Mouse (Mus musculus) limb, embryonic 11.5 days (tissue): ENCODE results near the gene Ulbp1. TPM values are rescaled to one million over a fixed set of nuclear protein-coding genes. Genes with fewer than 3 reads are reported as not detected.

Source experiments
- ATAC-seq: fragments of 200-750 bp; cut with Nextera tagmentation; 2 replicates; pipeline ENCODE4 v1.8.0; 2017; ENCODE audit warnings: low read depth; ENCODE audit not compliant: insufficient number of reproducible peaks, low FRiP score, low TSS enrichment
- DNase-seq: peaks from one replicate; pipeline ENCODE4 v3.0.0-alpha.2; 2015; ENCODE audit warnings: low spot score
- H3K27ac ChIP-seq: fragments of 300-500 bp; sonication (generic); replicated peaks from 2 replicates; pipeline ENCODE4 v1.5.1; 2014; ENCODE audit warnings: low read depth, mild to moderate bottlenecking, low read length
- H3K27me3 ChIP-seq: fragments of 300-500 bp; sonication (generic); 2 replicates; pipeline ENCODE4 v1.6.1; 2014; ENCODE audit warnings: mild to moderate bottlenecking, low read length, mixed read lengths; ENCODE audit not compliant: control insufficient read depth, insufficient read depth
- H3K36me3 ChIP-seq: fragments of 300-500 bp; sonication (generic); 2 replicates; pipeline ENCODE4 v1.6.1; 2014; ENCODE audit warnings: mild to moderate bottlenecking, low read length, moderate library complexity, mixed read lengths; ENCODE audit not compliant: control insufficient read depth, insufficient read depth
- H3K4me1 ChIP-seq: fragments of 300-500 bp; sonication (generic); 2 replicates; pipeline ENCODE4 v1.6.1; 2014; ENCODE audit warnings: low read length, mixed read lengths; ENCODE audit not compliant: control insufficient read depth, insufficient read depth
- H3K4me2 ChIP-seq: fragments of 300-500 bp; sonication (generic); 2 replicates; pipeline ENCODE4 v1.6.1; 2014; ENCODE audit warnings: low read depth, mild to moderate bottlenecking, moderate library complexity; ENCODE audit not compliant: severe bottlenecking
- H3K4me3 ChIP-seq: fragments of 300-500 bp; sonication (generic); 2 replicates; pipeline ENCODE4 v1.5.1; 2014; ENCODE audit warnings: low read depth, low read length
- H3K9ac ChIP-seq: fragments of 300-500 bp; sonication (generic); 2 replicates; pipeline ENCODE4 v1.6.1; 2014; ENCODE audit warnings: mild to moderate bottlenecking, low read length
- H3K9me3 ChIP-seq: fragments of 300-500 bp; sonication (generic); 2 replicates; pipeline ENCODE4 v1.6.1; 2016; ENCODE audit warnings: low read length; ENCODE audit not compliant: control insufficient read depth
- WGBS: fragments of 180-500 bp; shearing (Covaris S2); extraction: QIAGEN DNeasy Blood & Tissue Kit; methylation state at CpG from one replicate; pipeline ENCODE4 v1.1.7; 2014; 5-methylcytosine and 5-hydroxymethylcytosine counted together
- polyA plus RNA-seq: library from polyadenylated mRNA; unstranded; fragments of >200 nt; fragmentation: Nextera tagmentation; extraction: Ambion mirVana; gene quantifications from 2 replicates; pipeline ENCODE4 v1.2.1, GENCODE M21; 2014

The Ulbp1 gene
- polyA plus RNA-seq, 1 experiment from 2014 or later = 0.75 TPM

GRCm38 (mm10) chr10:7462006-7462405, 11.4 kb downstream of the Ulbp1 start:
- Histone ChIP-seq H3K4me1 (no peaks in the 10 kb centered on the region), H3K9me3 (peaks cover 6% of the 10 kb centered on the region; the same call in 1 of the 2 replicates), H3K27me3 (no peaks in the 10 kb centered on the region), H3K9ac (no peak overlapping the region), H3K36me3 (no peaks in the 10 kb centered on the region), H3K27ac (no peak overlapping the region), H3K4me2 (no peak overlapping the region), H3K4me3 (no peak overlapping the region)
- no peak for ATAC-seq
- no peak for DNase-seq
- 53% methylated on average over 3 of the region's 3 CpGs for WGBS

- no peaks in the 10 kb centered on the region for H3K36me3 ChIP-seq
- no peaks in the 10 kb centered on the region for H3K9me3 ChIP-seq
- no peak overlapping the region for H3K4me2 ChIP-seq
- H3K27me3 ChIP-seq = no peaks in the 10 kb centered on the region
- H3K4me1 ChIP-seq = no peaks in the 10 kb centered on the region
- no peak for ATAC-seq
- H3K4me3 ChIP-seq = no peak overlapping the region
- WGBS = 88% methylated on average over 2 of the region's 2 CpGs
- H3K27ac ChIP-seq = no peak overlapping the region
- DNase-seq = no peak
- no peak overlapping the region for H3K9ac ChIP-seq
These were observed 34.5 kb downstream of the Ulbp1 start for GRCm38 (mm10) chr10:7438928-7439327.

GRCm38 (mm10) chr10:7393143-7394035, 80.0 kb downstream of the Ulbp1 start:
- H3K27me3 ChIP-seq = peaks cover 16% of the 10 kb centered on the region
- H3K4me3 ChIP-seq = peak overlapping the region; percentile 43
- peak; percentile 45 for DNase-seq
- no peaks in the 10 kb centered on the region for H3K36me3 ChIP-seq
- peak overlapping the region; percentile 35; the same call in 1 of the 2 replicates for H3K9ac ChIP-seq
- no peak for ATAC-seq
- H3K9me3 ChIP-seq = 0 out of 2 replicates have a peak, but pooled peaks cover 3% of the 10 kb centered on the region
- no peak overlapping the region for H3K27ac ChIP-seq
- peak overlapping the region; percentile 87 for H3K4me2 ChIP-seq
- peaks cover 5% of the 10 kb centered on the region; the same call in 1 of the 2 replicates for H3K4me1 ChIP-seq
- WGBS = 7% methylated on average over 55 of the region's 55 CpGs

- ATAC-seq (peak; percentile 61), DNase-seq (peak; percentile 63)
- H3K27ac ChIP-seq = no peak overlapping the region
- no peak overlapping the region; the same call in 1 of the 2 replicates for H3K9ac ChIP-seq
- under 1% methylated on average over 71 of the region's 73 CpGs for WGBS
- H3K36me3 ChIP-seq = no peaks in the 10 kb centered on the region
- H3K4me1 ChIP-seq = peaks cover 5% of the 10 kb centered on the region; the same call in 1 of the 2 replicates
- peaks cover 16% of the 10 kb centered on the region for H3K27me3 ChIP-seq
- 0 out of 2 replicates have a peak, but pooled peaks cover 3% of the 10 kb centered on the region for H3K9me3 ChIP-seq
- peak overlapping the region; percentile 43 for H3K4me3 ChIP-seq
- H3K4me2 ChIP-seq = peak overlapping the region; percentile 87
These were observed 81.2 kb downstream of the Ulbp1 start for GRCm38 (mm10) chr10:7391935-7392930.

- Histone ChIP-seq H3K9ac (no peak overlapping the region; the same call in 1 of the 2 replicates), H3K36me3 (no peaks in the 10 kb centered on the region), H3K27me3 (peaks cover 16% of the 10 kb centered on the region), H3K4me2 (peak overlapping the region; percentile 87), H3K9me3 (0 out of 2 replicates have a peak, but pooled peaks cover 3% of the 10 kb centered on the region), H3K4me3 (peak overlapping the region; percentile 43), H3K27ac (no peak overlapping the region), H3K4me1 (peaks cover 5% of the 10 kb centered on the region; the same call in 1 of the 2 replicates)
- ATAC-seq (peak; percentile 60; the same call in 1 of the 2 replicates), DNase-seq (peak; percentile 56)
- 1% methylated on average over 20 of the region's 20 CpGs for WGBS
These were observed 81.9 kb downstream of the Ulbp1 start for GRCm38 (mm10) chr10:7391561-7391934.

GRCm38 (mm10) chr10:7391108-7391507, 82.3 kb downstream of the Ulbp1 start:
- H3K9ac ChIP-seq = peak overlapping the region; percentile 43; the same call in 1 of the 2 replicates
- H3K4me3 ChIP-seq = peak overlapping the region; percentile 43
- DNase-seq (peak; percentile 62), ATAC-seq (peak; percentile 52)
- no peak overlapping the region for H3K27ac ChIP-seq
- H3K4me2 ChIP-seq = peak overlapping the region; percentile 87
- H3K36me3 ChIP-seq = no peaks in the 10 kb centered on the region
- peaks cover 16% of the 10 kb centered on the region for H3K27me3 ChIP-seq
- H3K9me3 ChIP-seq = 0 out of 2 replicates have a peak, but pooled peaks cover 3% of the 10 kb centered on the region
- peaks cover 5% of the 10 kb centered on the region; the same call in 1 of the 2 replicates for H3K4me1 ChIP-seq
- WGBS = under 1% methylated on average over 31 of the region's 31 CpGs
